Mouse (Mus musculus): ENCODE measurements around the gene Hnrnph2. TPM values are rescaled to one million over a fixed set of nuclear protein-coding genes. Genes with fewer than 3 reads are reported as not detected.

The Hnrnph2 gene
- polyA plus RNA-seq, 1 experiment from 2014 or later = 204 TPM

Other genes with a start within 250 kb of the Hnrnph2 start
- 10.8 and 13.1 TPM in 2 replicates for gene Drp2, start 196.6 kb upstream of the Hnrnph2 start, polyA plus RNA-seq (2015; fragmentation: Nextera tagmentation; extraction: Ambion mirVana)
- gene Taf7l, start 124.7 kb upstream of the Hnrnph2 start, polyA plus RNA-seq (2015; fragmentation: Nextera tagmentation; extraction: Ambion mirVana) = not detected in 2 replicates
- 56.7 and 60.7 TPM in 2 replicates for gene Timm8a1, start 59.3 kb upstream of the Hnrnph2 start, polyA plus RNA-seq (2015; fragmentation: Nextera tagmentation; extraction: Ambion mirVana)
- 0.21 and 0.24 TPM in 2 replicates for gene Btk, start 17.6 kb upstream of the Hnrnph2 start, polyA plus RNA-seq (2015; fragmentation: Nextera tagmentation; extraction: Ambion mirVana)
- 264 and 325 TPM in 2 replicates for gene Rpl36a, start 15.5 kb upstream of the Hnrnph2 start, polyA plus RNA-seq (2015; fragmentation: Nextera tagmentation; extraction: Ambion mirVana)
- gene Gla, start 54 bp upstream of the Hnrnph2 start, polyA plus RNA-seq (2015; fragmentation: Nextera tagmentation; extraction: Ambion mirVana) = 3.6 and 4.2 TPM in 2 replicates
- 8.8 and 9.6 TPM in 2 replicates for gene Armcx4, start 85.3 kb downstream of the Hnrnph2 start, polyA plus RNA-seq (2015; fragmentation: Nextera tagmentation; extraction: Ambion mirVana)
- gene Armcx1, start 116.8 kb downstream of the Hnrnph2 start, polyA plus RNA-seq (2015; fragmentation: Nextera tagmentation; extraction: Ambion mirVana) = 57.1 and 62.3 TPM in 2 replicates
- gene Armcx6, start 150.2 kb downstream of the Hnrnph2 start, polyA plus RNA-seq (2015; fragmentation: Nextera tagmentation; extraction: Ambion mirVana) = 24.7 and 26.7 TPM in 2 replicates
- 67.6 and 67.8 TPM in 2 replicates for gene Armcx3, start 155.4 kb downstream of the Hnrnph2 start, polyA plus RNA-seq (2015; fragmentation: Nextera tagmentation; extraction: Ambion mirVana)
- gene Armcx2, start 208.0 kb downstream of the Hnrnph2 start, polyA plus RNA-seq (2015; fragmentation: Nextera tagmentation; extraction: Ambion mirVana) = 71.7 and 78.1 TPM in 2 replicates